10 mouse cellular contexts compared by ENCODE assay signal in the genomic region with DNA sequence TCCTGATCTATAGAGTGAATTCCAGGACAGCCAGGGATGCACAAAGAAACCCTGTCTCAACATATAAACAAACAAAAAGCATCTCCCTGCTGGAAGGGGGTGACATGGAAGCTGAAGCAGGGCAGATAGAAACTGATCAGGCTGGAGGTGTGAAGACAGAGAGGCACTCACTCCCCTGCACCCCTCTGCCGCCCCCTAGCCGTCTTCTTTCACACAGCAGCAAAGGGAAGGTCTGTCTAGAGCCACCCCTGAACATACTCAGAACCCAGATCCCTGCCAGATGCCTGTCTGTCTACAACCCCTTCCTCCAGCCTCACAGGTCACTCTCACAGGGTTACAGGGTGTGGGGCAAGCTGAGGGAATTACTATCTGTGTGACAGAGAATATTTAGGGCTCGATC. TPM values are rescaled to one million over a fixed set of nuclear protein-coding genes. Genes with fewer than 3 reads are reported as not detected.
A peak's percentile ranks its signal among the peaks of the same experiment; 100 is the strongest.
DNase-seq lines count a peak whose midpoint lies in the region; ATAC-seq and TF ChIP-seq lines count a peak whose summit lies in the region.
"Had no signal": no experiment of that assay in that cellular context is flagged by ENCODE, and none has a peak within 500 bp of the region (broad histone marks: within the 10 kb centered on the region; RNA-seq: fewer than 3 reads in every experiment).

No protein-coding gene starts in this region.

- H3K27me3 ChIP-seq in forebrain, embryonic 10.5 days (ENCODE audit: poor library complexity, severe bottlenecking): peaks cover 22% of the 10 kb centered on the region
- H3K27me3 ChIP-seq in forebrain, embryonic 12.5 days: peaks cover 16% of the 10 kb centered on the region
- H3K27me3 ChIP-seq in limb, embryonic 11.5 days (ENCODE audit: control insufficient read depth, insufficient read depth, low read length): no peaks in the 10 kb centered on the region

- no peak overlapping the region for H3K9ac ChIP-seq in forebrain, embryonic 12.5 days
- no peak overlapping the region for H3K9ac ChIP-seq in limb, embryonic 11.5 days (ENCODE audit: low read length)
- H3K9ac ChIP-seq: heart, embryonic 15.5 days; midbrain, embryonic 12.5 days had no signal

- no peak overlapping the region for H3K27ac ChIP-seq in forebrain, embryonic 10.5 days
- no peak overlapping the region for H3K27ac ChIP-seq in forebrain, embryonic 12.5 days
- no peak overlapping the region for H3K27ac ChIP-seq in left cerebral cortex, adult 2 months
- H3K27ac ChIP-seq in limb, embryonic 11.5 days (replicated peaks; ENCODE audit: low read depth, low read length): no peak overlapping the region
- H3K27ac ChIP-seq: heart, embryonic 15.5 days; midbrain, embryonic 12.5 days had no signal

- peak; percentile 48 for DNase-seq in forebrain, embryonic 10.5 days (ENCODE audit: extremely low spot score, low spot score)
- peak; percentile 20 to 42 for DNase-seq in left cerebral cortex, adult 2 months (ENCODE audit: extremely low spot score in 1 of 2, low spot score in 2 of 2)
- DNase-seq in left cerebral cortex, postnatal 25 days (ENCODE audit: low spot score in 2 of 2): no peak
- DNase-seq in adrenal gland, postnatal 14 days: peak; percentile 66
- peak; percentile 49 for DNase-seq in limb, embryonic 11.5 days (ENCODE audit: low spot score)
- DNase-seq in retina, embryonic 14.5 days (ENCODE audit: low spot score): peak; percentile 41
- DNase-seq in layer of hippocampus, adult 9-10 months (ENCODE audit: low spot score): no peak

- WGBS in forebrain, embryonic 10.5 days: 26% methylated on average over 3 of the region's 3 CpGs
- WGBS in forebrain, embryonic 12.5 days: 28% methylated on average over 3 of the region's 3 CpGs
- WGBS in limb, embryonic 11.5 days: 6% methylated on average over 3 of the region's 3 CpGs

- no peak for ATAC-seq in forebrain, embryonic 12.5 days (ENCODE audit: low FRiP score)
- no peak for ATAC-seq in limb, embryonic 11.5 days (ENCODE audit: insufficient number of reproducible peaks, low FRiP score, low TSS enrichment, low read depth)

- H3K36me3 ChIP-seq in forebrain, embryonic 10.5 days (replicated peaks): 0 out of 2 replicates have a peak, but pooled peaks cover 3% of the 10 kb centered on the region
- no peaks in the 10 kb centered on the region for H3K36me3 ChIP-seq in forebrain, embryonic 12.5 days (replicated peaks)
- no peaks in the 10 kb centered on the region for H3K36me3 ChIP-seq in limb, embryonic 11.5 days (ENCODE audit: control insufficient read depth, insufficient read depth, low read length)
- H3K36me3 ChIP-seq: heart, embryonic 15.5 days; midbrain, embryonic 12.5 days had no signal

- intact Hi-C loops in left cerebral cortex, adult 2 months (cut with DNase I): no loop called here
- intact Hi-C loops in left cerebral cortex, postnatal 25 days (cut with DNase I): loop anchor here (5.0 kb wide), 1 partner anchor 57 kb away; no protein-coding TSS in a partner anchor

- no peak overlapping the region for H3K4me3 ChIP-seq in forebrain, embryonic 10.5 days
- H3K4me3 ChIP-seq in forebrain, embryonic 12.5 days (replicated peaks): no peak overlapping the region
- no peak overlapping the region for H3K4me3 ChIP-seq in left cerebral cortex, adult 2 months
- H3K4me3 ChIP-seq in limb, embryonic 11.5 days (ENCODE audit: low read depth, low read length): no peak overlapping the region
- H3K4me3 ChIP-seq: heart, embryonic 15.5 days; midbrain, embryonic 12.5 days had no signal

- H3K4me2 ChIP-seq in forebrain, embryonic 12.5 days: no peak overlapping the region
- no peak overlapping the region for H3K4me2 ChIP-seq in limb, embryonic 11.5 days (ENCODE audit: low read depth, severe bottlenecking)
- H3K4me2 ChIP-seq: heart, embryonic 15.5 days; midbrain, embryonic 12.5 days had no signal

- peaks cover 17% of the 10 kb centered on the region for H3K4me1 ChIP-seq in forebrain, embryonic 10.5 days
- peaks cover 5% of the 10 kb centered on the region; the same call in 1 of the 2 replicates for H3K4me1 ChIP-seq in forebrain, embryonic 12.5 days
- no peaks in the 10 kb centered on the region for H3K4me1 ChIP-seq in limb, embryonic 11.5 days (ENCODE audit: control insufficient read depth, insufficient read depth, low read length)
- H3K4me1 ChIP-seq: midbrain, embryonic 12.5 days had no signal

- no peaks in the 10 kb centered on the region for H3K9me3 ChIP-seq in forebrain, embryonic 10.5 days
- H3K9me3 ChIP-seq in forebrain, embryonic 12.5 days: no peaks in the 10 kb centered on the region
- H3K9me3 ChIP-seq in limb, embryonic 11.5 days (ENCODE audit: control insufficient read depth, low read length): no peaks in the 10 kb centered on the region
- H3K9me3 ChIP-seq: heart, embryonic 15.5 days; midbrain, embryonic 12.5 days had no signal

- peak; percentile 58 for TF ChIP-seq CTCF in left cerebral cortex, adult 2 months (IDR thresholded peaks at IDR 0.05)

RNA-seq across cellular contexts. Expression of a gene that starts 16.8 kb away (rescaled TPM):
- polyA plus RNA-seq in forebrain, embryonic 10.5 days (2016; fragmentation: Nextera tagmentation; extraction: Ambion mirVana): 8.7 and 9.3 TPM in 2 replicates
- polyA plus RNA-seq in forebrain, embryonic 12.5 days (2016; fragmentation: Nextera tagmentation; extraction: Ambion mirVana): 6.5 and 7.7 TPM in 2 replicates
- total RNA-seq in left cerebral cortex, adult 2 months (2021): 1 to 10 TPM; 2.9 to 3.4 TPM
- total RNA-seq in left cerebral cortex, postnatal 25 days (2021): 1 to 10 TPM; 2.1 to 2.7 TPM
- total RNA-seq in adrenal gland, postnatal 14 days (2021): 12.3 and 13.2 TPM in 2 replicates
- polyA plus RNA-seq in limb, embryonic 11.5 days (2014; fragmentation: Nextera tagmentation; extraction: Ambion mirVana): 15.2 and 16.0 TPM in 2 replicates

RNA-seq across cellular contexts. Expression of a gene that starts 23.4 kb away (rescaled TPM):
- 22.3 and 22.4 TPM in 2 replicates for polyA plus RNA-seq in forebrain, embryonic 10.5 days (2016; fragmentation: Nextera tagmentation; extraction: Ambion mirVana)
- polyA plus RNA-seq in forebrain, embryonic 12.5 days (2016; fragmentation: Nextera tagmentation; extraction: Ambion mirVana): 10.6 and 11.7 TPM in 2 replicates
- 10 to 100 TPM; 22.2 to 25.4 TPM for total RNA-seq in left cerebral cortex, adult 2 months (2021)
- 10 to 100 TPM; 20.0 to 26.1 TPM for total RNA-seq in left cerebral cortex, postnatal 25 days (2021)
- total RNA-seq in adrenal gland, postnatal 14 days (2021): 16.6 and 17.0 TPM in 2 replicates
- polyA plus RNA-seq in limb, embryonic 11.5 days (2014; fragmentation: Nextera tagmentation; extraction: Ambion mirVana): 24.6 and 26.4 TPM in 2 replicates

Comparison
In these comparisons a context has a peak if more than half of its experiments do, and no peak if none do; other contexts are left out.
1. DNase-seq: peak in forebrain, embryonic 10.5 days (single experiment), left cerebral cortex, adult 2 months (2 of 2), adrenal gland, postnatal 14 days (single experiment), limb, embryonic 11.5 days (single experiment) and retina, embryonic 14.5 days (single experiment); none in left cerebral cortex, postnatal 25 days (0 of 2) and layer of hippocampus, adult 9-10 months (single experiment).